Mouse (Mus musculus): ENCODE data around the gene Sohlh2. TPM values are rescaled to one million over a fixed set of nuclear protein-coding genes. Genes with fewer than 3 reads are reported as not detected.

The Sohlh2 gene
- not detected for polyA plus RNA-seq (2015; fragmentation: Illumina TruSeq; extraction: RNeasy Lipid Tissue Mini Kit (QIAGEN cat#74804); ENCODE audit: insufficient read depth, low read depth, low replicate concordance)

GRCm38 (mm10) chr3:55181766-55182165, at the start of gene Sohlh2:
TSS of gene Sohlh2 (plus strand) at chr3:55182028.

GRCm38 (mm10) chr3:55137039-55137438, 44.8 kb upstream of the Sohlh2 start, which contains the start of gene Ccdc169:
TSS of gene Ccdc169 (plus strand) at chr3:55137339.

GRCm38 (mm10) chr3:55241730-55242421, 60.0 kb downstream of the Sohlh2 start, which contains the start of gene Dclk1:
TSS of gene Dclk1 (plus strand) at chr3:55242364.

Other genes with a start within 250 kb of the Sohlh2 start
- gene Ccna1, start 126.5 kb upstream of the Sohlh2 start, polyA plus RNA-seq (2015; fragmentation: Illumina TruSeq; extraction: RNeasy Lipid Tissue Mini Kit (QIAGEN cat#74804); ENCODE audit: insufficient read depth, low read depth, low replicate concordance) = not detected
- gene Spg20, start 69.9 kb upstream of the Sohlh2 start, polyA plus RNA-seq (2015; fragmentation: Illumina TruSeq; extraction: RNeasy Lipid Tissue Mini Kit (QIAGEN cat#74804); ENCODE audit: insufficient read depth, low read depth, low replicate concordance) = 9.0 TPM
- 1.1 TPM for gene Ccdc169, start 44.7 kb upstream of the Sohlh2 start, polyA plus RNA-seq (2015; fragmentation: Illumina TruSeq; extraction: RNeasy Lipid Tissue Mini Kit (QIAGEN cat#74804); ENCODE audit: insufficient read depth, low read depth, low replicate concordance)
- 1.4 TPM for gene Dclk1, start 60.3 kb downstream of the Sohlh2 start, polyA plus RNA-seq (2015; fragmentation: Illumina TruSeq; extraction: RNeasy Lipid Tissue Mini Kit (QIAGEN cat#74804); ENCODE audit: insufficient read depth, low read depth, low replicate concordance)